Mouse (Mus musculus) heart, adult 8-10 months (tissue): ENCODE measurements around the gene Pld1. TPM values are rescaled to one million over a fixed set of nuclear protein-coding genes. Genes with fewer than 3 reads are reported as not detected.

Source experiments
- DNase-seq: peaks from one replicate; pipeline ENCODE4 v3.0.0; 2022; ENCODE audit warnings: low spot score
- total RNA-seq, 4 experiments: library from RNA; stranded (reverse); gene quantifications; 2 replicates each; pipeline ENCODE4 v1.2.4; 2022

Pld1 gene
- total RNA-seq, 4 experiments from 2014 or later, result 8.4 to 11.4 (median 10.6) TPM

DNA sequence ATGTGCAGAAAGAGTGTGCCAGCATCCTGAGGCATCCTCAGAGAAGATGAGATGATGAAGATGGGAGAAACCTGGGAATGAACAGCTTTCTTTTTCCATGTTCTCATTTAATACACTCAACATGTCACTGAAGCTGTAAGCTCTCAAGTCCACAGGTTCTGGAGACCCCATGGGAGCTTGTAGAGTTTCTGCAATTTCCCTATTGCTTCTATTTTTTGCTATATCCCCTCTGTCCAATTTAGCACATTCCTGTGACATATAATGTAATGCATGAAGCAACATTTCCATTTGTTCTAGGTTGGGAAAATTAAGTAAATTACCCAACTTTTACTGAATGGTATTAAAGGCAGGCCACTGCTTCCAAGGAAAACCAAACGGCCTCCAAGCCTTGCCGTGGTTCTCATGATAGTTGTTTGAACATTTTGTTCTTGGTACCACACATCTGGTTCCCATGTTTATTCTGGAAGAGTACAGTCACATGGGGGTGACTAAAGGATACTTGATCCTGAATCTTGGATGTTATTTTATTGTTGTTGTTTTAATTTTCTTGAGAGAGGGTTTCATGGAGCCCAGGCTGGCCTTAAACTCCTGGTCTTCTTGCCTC is 52.7 kb downstream of the Pld1 start:
- peak; percentile 68 for DNase-seq

DNA sequence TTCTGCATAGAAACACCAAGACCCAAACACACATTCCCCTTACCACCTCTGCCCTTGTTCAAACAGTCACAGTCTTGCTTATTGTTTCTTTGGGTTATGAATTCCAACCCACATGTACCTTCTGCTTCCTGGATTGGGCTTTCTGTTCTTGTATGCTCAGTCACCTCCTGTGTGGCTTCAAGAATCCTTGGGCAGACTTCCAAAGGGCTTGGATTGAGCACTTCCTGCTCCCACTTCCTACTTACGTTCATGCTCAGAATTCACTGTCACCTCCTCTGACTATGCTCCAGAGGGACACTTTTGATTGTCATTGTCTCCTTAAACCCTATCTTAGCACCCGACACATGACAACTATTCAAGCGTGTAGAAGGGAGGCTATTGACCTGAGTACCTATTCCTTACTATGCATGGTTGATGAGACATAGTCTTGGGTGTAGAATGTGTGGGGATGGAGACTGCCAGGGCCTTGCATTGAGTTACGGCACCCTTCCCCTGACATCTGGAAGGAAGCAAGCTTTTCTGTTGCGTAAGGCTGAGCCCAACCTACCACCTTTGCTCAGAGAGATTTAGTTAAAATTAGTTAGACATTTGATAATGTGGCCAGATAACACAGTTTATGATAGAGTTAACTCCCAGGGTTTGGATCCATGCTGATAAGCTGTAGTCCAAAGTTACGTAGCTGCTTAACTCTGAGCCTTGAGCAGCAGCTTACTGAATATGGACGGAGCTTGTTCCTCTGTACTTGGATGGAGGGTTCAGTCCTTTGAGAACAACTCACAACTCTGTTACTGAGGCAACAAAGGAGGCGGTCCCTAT is 55.9 kb downstream of the Pld1 start:
- DNase-seq, result no peak

DNA sequence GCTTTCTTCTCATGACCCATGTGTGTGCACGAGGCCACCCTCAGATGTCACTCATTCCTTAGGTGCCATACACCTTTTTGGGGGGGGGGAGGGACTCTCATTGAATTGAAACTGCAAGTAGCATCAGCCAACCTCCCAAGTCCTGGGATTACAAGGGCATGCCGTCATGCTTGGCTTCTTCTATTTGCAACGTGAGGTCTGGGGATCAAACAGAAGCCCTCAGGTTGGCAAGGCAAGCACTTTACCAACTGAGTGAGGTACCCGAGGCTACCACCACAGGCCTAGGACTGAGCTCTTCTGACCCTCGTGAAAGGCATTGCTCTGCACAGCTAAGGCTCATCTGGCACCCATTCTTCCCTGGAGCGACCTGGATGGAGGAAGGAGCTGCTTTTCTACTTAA is 65.8 kb downstream of the Pld1 start:
- no peak for DNase-seq

DNA sequence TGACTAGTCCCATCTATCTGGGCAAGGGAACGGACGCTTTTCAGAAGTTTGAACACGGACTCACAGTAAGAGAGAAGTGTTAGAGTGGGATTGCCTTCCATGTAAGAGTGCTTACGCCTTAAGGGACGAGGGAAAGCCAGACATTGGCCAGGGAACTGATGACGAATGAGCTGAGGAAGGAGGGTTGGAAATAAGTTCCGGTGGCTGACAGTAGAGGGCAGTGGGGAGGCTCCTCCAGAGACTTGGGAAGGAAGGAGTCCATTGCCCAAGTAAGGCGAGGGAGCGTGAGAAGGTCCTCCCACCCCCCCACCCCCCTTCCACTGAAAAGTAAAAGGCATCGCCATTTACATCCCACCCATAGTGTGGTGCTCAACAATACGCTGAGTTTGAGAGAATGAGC is 69.2 kb downstream of the Pld1 start:
- no peak for DNase-seq

DNA sequence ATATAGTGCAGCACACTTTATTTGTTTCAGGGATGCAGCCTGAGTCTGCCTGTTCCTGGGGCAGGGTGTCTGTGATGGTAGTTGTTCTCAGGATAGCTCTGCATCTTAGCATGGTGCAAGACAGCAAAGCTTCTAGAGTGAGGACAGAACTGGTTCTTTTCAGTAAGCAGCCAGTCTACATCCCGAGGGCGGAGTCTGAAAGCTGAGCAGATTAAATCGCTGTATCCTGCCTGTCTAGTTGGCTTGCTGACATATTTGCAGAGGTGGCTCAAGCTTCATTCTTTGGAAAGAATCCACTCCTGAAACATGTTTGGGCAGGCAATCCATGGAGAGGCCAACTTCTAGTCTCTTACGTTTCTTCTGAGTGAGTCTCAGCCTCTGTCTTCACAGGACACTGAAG is 69.9 kb downstream of the Pld1 start:
- DNase-seq, result no peak

DNA sequence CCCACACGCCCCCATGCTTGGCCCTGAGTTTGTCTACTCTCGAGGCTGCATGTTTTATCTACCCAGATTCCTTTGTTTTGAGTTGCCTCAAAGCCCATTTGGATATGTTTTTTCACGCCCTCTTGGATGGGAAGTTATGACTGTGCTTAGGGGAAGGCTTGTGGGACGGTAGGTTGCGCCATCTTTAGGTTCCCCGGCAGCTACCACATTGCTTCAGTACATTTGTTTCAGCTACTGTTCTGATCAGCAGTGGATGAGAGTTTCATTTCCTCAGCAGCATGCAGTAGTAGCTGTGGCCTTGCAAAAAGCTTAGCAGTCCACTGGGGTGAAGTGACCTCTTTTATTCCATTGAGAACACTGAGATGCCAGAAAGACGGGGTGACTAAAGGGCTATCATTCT is 73.7 kb downstream of the Pld1 start:
- DNase-seq, result no peak

DNA sequence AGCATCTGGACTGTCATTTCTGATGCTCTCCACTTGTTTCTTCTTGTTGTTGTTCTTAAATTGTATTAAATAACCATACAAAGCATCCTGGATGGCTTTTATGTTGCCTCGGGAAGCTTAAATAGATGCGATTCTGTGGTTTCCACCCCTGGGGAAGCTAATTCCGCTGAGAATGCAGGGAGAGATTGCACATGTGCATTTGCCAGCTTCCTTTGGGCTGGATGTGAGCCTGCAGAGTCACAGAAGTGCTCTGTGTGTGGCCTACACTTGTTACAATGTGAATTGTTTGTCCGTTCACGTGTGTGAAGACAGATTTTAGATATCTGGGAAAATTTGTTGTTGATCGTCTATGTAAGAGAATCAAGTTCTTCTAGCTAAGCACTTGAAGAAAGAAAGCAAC is 74.9 kb downstream of the Pld1 start:
- DNase-seq, result peak; percentile 28

DNA sequence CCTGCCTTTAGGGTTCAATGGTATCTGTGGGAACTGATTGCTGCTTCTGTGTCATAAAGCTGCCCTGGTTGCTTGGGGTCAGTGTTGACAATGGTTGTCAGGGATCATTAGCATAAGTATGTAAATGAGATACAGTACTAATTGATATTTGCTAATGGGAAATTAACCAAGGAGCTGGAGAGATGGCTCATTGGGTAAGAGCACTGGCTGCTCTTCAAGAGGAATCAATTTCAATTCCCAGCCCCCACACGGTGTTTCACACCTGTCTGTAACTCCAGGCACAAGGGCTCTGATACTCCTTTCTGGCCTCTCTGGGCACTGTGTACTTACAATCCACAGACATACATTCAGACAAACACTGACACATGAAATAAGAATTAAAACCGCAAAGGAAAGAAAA is 78.5 kb downstream of the Pld1 start:
- no peak for DNase-seq

DNA sequence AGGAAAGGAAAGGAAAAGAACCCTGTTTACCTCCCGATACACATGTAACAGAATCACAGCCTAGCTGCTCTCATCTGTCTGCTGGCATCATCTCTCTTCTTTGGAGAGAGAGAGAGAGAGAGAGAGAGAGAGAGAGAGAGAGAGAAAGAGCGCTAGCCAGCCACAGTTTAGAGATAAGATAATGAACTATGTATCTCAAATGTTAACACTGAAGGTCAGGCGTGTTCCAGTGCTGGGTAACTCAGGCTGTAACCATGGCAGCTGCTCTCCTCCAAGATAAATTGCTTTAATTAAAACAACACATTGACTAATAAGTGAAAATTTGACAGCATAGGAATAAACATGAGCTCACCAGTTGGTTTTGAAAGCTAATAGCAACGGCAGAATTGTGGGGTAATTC is 81.2 kb downstream of the Pld1 start:
- no peak for DNase-seq

DNA sequence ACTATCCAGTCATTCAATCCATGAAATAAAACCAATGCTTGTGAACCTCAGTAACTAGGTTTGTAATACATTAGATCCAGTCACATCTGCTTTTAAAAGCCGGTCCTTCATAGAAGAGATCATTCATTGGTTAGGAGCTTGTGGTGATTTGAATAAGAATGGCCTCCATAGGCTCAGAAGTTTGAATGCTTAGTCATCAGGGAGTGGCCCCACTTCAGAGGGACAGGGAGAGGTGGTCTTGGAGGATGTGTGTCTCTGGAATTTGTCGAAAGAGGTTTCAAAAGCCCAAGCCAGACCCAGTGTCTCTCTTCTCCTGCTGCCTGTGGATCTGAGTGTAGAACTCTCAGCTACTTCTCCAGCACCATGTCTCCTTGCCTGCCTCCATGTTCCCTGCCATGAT is 81.9 kb downstream of the Pld1 start:
- DNase-seq, result no peak

DNA sequence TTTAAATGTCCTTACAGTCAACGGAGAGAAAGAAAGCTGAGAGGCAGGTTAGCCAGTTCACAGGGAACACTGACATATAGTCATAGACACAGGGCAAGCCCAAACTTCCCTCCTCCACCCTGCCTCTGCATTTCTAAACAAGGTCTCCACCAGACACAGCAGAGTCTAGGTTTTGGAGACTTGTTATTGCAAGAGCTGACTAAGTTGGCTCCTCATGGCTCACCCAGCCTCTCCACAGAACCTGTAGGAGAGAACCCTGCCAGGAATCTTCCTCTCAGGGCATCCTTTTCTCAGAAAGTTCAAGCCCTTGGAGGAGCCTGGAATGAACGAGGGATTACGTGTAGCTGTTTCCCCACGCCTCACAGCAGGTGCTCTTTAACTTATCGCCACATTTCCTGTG is 83.7 kb downstream of the Pld1 start:
- no peak for DNase-seq

DNA sequence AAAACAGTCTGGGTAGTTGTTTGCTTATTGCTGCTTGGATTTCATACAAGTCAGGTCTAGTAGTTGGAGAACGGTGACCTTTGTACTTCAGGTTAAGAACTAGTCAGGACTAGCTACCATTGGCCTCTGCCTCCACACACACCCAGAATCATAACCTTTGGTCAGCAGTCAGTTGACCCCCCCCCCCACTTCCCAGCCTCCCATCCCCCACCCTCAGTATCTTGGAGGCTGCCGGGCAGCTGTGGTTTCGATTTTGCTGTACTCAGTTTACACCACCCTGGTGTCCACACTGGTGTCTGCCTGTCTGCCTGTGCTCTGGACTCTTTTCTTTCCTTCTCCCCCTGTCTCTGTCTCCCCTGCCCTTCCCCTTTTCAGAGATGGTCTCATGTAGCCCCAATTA is 88.4 kb downstream of the Pld1 start:
- no peak for DNase-seq

DNA sequence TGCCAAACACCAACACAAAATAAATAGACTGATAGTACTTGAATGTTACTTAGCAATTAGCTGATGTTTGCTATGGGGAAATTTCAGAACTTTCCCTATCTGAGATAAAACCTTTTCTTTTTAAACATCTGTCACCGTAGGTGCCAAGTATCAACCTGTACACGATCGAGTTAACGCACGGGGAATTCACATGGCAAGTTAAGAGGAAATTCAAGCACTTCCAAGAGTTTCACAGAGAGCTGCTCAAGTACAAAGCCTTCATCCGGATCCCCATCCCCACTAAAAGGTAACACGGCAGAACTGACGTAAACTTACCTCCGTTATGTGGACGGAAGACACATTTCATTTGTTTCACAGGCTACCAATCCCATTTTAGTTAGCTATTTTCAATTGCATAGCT is 90.0 kb downstream of the Pld1 start:
- no peak for DNase-seq

DNA sequence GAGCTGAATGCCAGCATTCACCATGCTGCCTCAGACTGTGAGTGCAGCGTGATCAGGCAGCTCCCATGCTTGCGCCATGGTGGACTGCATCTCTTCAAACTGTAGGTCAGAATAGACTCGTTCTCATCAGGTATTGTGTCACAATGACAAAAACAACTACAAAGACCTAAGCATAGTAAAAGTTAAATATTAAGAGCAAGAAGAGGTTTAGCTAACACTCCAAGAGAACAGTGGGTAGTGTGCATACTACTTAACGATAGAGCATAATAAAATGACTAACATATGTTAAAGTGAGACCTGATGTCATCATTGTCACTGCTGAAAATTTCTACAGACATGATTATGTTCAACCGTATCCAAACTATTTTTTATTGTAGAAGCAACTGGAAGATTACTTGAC is 92.4 kb downstream of the Pld1 start:
- no peak for DNase-seq

DNA sequence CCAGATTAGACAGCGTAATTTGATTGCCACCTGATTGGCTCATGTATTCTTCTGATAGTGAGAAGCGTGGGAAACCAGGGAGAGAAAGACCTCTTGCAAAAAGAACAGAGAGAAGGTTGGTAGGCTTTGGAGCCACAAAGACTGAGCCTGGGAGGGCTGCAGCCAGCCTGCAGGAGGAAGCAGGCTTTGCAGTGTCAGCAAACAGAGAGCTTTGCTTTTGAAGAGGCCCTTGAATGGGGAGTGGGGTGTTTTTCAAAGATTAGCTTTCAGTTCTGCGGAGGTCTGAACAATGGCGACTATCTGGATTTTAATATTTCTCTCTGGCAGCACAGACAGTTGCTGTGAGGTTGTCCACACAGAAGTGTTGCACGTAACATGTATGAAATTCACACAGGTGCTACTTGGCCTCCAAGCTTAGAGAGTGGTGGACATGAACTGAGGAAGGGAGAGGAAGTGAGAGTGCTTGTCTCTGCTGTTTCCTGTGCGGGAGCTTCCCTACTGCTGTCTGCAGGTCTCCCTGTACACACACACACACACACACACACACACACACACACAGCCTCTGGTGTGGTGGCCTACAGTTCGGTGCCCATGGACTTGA is 93.2 kb downstream of the Pld1 start:
- peak; percentile 21 for DNase-seq

DNA sequence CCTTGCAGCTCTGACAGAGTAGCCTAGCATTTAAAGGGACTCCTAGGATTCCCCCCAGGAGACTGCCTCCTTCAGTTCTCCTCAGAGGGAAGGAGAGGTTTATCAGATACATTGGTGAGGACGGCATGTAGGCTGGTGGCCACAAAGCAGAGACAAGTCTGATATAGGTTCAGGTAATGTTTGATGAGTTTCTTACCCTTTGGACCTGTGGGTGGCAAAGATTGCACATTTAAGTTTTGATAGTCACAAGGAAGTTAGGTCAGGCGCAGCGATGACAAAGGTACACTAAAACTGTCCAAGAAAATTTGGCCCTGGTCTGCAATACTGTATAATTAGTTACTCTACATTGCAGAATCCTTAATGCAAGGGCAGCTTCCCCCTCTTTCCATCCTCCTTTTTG is 95.4 kb downstream of the Pld1 start:
- no peak for DNase-seq

DNA sequence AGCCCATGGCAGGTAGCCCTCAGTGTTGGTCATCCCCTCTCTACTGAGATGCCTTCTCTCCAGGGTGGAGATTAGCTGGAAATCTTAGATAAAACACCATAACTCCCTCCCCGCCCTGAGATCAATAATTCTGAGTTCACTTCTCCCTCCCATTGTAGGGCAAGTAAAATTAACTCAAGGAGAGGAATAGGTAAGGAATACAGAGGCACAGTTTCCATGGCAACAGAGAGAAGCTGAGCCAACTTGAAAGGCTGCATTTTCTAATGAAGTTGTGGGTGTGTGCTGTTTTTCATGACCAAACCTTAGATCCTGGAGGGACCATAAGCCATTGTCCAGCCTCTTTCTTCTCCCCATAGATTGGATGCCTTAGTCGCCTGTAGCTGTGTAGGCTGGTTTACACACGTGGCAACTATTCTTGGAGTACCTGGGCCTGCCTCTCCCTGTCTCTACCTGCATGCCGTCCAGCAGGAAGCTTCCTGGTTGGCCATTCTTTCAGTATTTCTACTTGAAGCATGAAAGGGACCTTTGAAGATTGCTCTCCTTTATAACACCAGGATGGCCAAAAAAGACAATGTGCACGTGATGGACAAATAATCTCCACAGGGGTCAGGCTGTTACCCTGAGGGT is 96.3 kb downstream of the Pld1 start:
- no peak for DNase-seq

DNA sequence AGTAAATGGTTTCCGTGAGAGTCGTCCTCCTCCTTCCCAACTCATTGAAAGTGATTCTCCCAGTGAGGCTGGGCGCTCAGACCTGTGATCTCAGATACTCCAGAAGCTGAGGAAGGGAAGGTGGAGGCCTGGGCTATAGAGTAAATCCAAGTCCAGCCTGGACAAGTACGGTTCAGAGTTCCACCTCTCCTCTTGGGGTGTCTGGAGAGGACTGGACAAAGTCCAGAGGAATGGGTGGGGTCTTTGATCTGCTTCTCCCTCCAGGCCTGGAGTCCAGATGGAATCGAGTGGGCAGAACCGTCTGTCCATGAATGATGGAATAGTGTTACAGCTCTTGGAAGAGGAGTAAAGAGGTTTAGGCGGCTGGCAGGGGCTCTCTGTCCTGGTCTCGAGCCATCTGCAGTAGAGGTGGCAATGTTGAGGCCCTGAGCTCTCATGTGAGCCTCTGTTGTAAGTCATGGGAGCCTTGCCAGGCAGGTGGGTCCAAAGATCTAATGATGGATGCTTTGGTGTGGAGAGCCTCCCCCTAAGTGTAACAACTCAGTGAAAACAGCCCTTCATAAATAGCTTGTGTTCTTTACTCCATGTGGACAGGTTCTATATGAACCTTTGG is 98.9 kb downstream of the Pld1 start:
- DNase-seq, result no peak

DNA sequence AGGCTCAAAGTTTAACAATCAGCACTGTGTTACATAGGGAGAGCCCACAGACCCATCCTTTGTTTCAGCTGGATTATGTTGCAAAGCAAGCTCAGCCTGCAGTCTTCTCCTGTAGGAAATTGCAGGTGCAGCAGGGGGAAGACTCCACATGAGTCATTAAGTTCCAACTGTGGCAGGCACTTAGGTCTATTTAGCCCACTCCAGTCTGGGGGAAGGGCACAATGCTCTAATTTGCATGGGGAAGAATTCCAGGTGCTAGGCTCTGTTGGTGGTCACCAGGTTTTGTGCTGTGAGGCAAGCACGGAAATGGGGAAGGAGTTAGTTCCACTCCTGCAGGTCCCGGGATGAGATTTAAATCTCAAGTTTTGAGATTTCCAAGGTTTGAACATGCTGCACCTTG is 99.6 kb downstream of the Pld1 start:
- DNase-seq, result no peak

DNA sequence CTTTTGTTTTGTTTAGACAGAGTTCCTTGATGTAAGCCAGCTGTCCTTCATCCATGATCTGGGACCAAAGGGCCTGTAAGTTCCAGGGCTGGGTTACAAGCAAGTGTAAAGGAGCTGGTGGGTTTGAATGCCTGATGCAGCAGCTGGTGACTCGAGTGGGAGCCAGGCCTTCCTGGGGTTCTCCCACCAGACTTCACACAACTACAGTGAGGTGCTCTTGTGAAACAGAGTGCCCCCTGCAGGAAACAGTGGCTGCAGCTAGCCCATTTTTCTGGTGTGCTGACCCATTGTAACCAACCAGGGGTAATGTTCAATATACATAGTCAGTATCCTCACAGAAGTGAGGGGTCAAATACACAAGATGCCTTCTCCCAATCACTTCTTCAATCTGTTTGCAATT is 101.3 kb downstream of the Pld1 start:
- DNase-seq, result peak; percentile 30

DNA sequence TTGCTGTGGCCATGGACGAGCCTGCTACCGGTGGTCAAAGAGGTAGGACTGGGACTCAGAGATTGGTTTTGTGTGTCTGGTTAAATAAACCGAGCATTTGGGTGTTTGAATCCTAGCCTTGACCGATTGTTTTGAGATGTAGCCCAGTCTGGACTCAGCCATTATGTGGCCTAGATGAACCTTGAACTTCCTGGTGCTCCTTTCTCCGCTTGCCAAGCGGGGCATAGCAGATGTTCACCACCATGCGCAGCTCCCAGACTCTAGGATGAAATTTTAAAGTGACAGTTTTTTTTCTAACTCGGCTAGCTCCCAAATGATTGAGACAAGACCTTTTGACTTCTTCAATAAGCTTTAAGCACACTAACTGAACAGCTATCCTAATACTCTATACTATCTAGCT is 102.7 kb downstream of the Pld1 start:
- DNase-seq, result no peak

DNA sequence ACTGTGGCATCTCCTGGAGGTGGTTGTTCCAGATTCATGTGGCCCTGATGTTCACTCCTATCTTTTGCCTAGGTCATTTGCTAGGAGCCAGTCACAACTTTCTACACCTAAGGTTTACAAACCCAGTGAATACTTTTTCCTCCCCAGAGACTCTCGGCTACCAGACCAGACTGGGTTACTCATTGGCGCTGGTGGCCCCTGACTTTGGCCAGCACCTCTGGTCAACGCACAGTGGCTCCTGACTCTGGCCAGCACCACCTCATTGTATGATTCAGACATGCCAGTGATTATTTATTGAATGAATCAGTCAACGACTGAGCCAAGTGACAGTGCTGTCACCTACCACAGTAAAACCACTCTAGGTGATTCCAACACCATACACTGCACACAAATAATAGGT is 103.9 kb downstream of the Pld1 start:
- no peak for DNase-seq
